In the genomic region with DNA sequence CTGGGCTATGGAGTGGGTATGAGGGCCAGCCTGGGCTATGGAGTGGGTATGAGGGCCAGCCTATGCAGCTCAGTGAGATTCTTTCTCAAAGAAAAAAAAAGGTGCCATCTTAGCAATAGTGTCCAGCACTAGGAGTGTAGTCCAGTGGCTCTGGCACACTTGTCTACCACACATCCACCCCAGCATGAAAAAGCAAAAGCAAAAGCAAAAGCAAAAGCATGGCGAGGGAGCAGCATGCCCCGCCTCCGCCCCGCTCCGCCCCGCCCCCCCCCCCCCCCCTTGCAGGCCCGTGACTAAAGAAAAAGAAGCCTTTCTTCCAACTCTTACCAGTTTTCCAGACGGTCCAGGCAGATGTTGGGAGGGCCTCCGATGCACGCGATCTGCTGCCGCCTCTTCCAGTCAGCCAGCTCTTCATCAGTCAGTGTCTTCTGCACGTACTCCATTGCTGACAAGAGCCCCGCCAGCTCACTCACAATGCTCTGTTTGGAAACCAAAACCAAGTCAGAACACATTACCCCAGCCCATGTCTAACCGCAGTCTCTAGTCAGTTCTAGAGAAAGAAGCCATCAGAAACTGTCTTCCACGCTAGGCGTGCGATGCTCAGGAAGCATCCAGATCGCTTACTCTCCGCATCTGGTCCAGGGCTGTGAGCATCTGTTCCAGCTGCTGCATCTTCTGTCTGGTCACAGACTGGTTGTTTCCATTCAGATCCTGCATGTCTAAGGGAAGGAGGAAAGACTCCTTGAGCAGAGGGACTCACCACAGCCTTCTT, we compare ENCODE assay signal across 1 mouse cellular context.
TF ChIP-seq lines count a peak whose summit lies in the region.

No protein-coding gene starts in this region.

TF ChIP-seq in CH12.LX, 34 proteins besides CTCF, POLR2A, EP300 and RAD21:
- TF ChIP-seq MYC (IDR thresholded peaks at IDR 0.05; ENCODE audit: low read depth, low read length) (peak; percentile 90), HCFC1 (IDR thresholded peaks at IDR 0.05; ENCODE audit: low read depth, low read length) (no peak), JUN (IDR thresholded peaks at IDR 0.05; ENCODE audit: insufficient read depth, low read depth, low read length) (peak; percentile 52), KAT2A (IDR thresholded peaks at IDR 0.05; ENCODE audit: insufficient replicate concordance, low read length) (no peak), GABPA (IDR thresholded peaks at IDR 0.05; ENCODE audit: insufficient replicate concordance, low read depth, low read length) (no peak), ELF1 (IDR thresholded peaks at IDR 0.05; ENCODE audit: low read depth, low read length) (no peak), CHD1 (IDR thresholded peaks at IDR 0.05; ENCODE audit: low read depth, low read length) (no peak), SIN3A (IDR thresholded peaks at IDR 0.05; ENCODE audit: low read length) (peak; percentile 84; the same call in 1 of the 2 replicates), IRF4 (IDR thresholded peaks at IDR 0.05; ENCODE audit: low read depth, low read length) (peak; percentile 90), E2F4 (IDR thresholded peaks at IDR 0.05; ENCODE audit: insufficient replicate concordance, low read depth, low read length) (no peak), UBTF (IDR thresholded peaks at IDR 0.05; ENCODE audit: low read depth, low read length) (no peak), MAX (IDR thresholded peaks at IDR 0.05; ENCODE audit: low read length) (peak; percentile 78), SMC3 (IDR thresholded peaks at IDR 0.05; ENCODE audit: low read depth, low read length) (peak; percentile 25; the same call in 1 of the 2 replicates), PAX5 (IDR thresholded peaks at IDR 0.05; ENCODE audit: low read length) (no peak), ETS1 (conservative IDR thresholded peaks at IDR 0.05; ENCODE audit: low read depth, low read length) (peak; percentile 86), ZC3H11A (IDR thresholded peaks at IDR 0.05; ENCODE audit: low read depth, low read length) (no peak), TBP (conservative IDR thresholded peaks at IDR 0.05; ENCODE audit: low read depth, low read length) (peak; percentile 25; the same call in 1 of the 2 replicates), TCF12 (IDR thresholded peaks at IDR 0.05; ENCODE audit: low read depth, low read length) (peak; percentile 74), USF1 (IDR thresholded peaks at IDR 0.05; ENCODE audit: low read depth, low read length) (no peak), MEF2A (IDR thresholded peaks at IDR 0.05; ENCODE audit: borderline replicate concordance, low read depth, low read length) (peak; percentile 41; the same call in 1 of the 2 replicates), JUND (conservative IDR thresholded peaks at IDR 0.05; ENCODE audit: low read depth, low read length) (peak; percentile 75; the same call in 1 of the 2 replicates), MAZ (IDR thresholded peaks at IDR 0.05; ENCODE audit: low read depth, low read length) (peak; percentile 84), BHLHE40 (IDR thresholded peaks at IDR 0.05; ENCODE audit: low read depth, low read length) (peak; percentile 82), CHD2 (IDR thresholded peaks at IDR 0.05; ENCODE audit: low read length) (peak; percentile 48; the same call in 1 of the 2 replicates), POLR2AphosphoS2 (IDR thresholded peaks at IDR 0.05; ENCODE audit: low read depth, low read length) (no peak), MAFK (IDR thresholded peaks at IDR 0.05; ENCODE audit: insufficient replicate concordance, low read length) (0 out of 2 replicates have a peak, but pooled peaks have one; percentile 35), NRF1 (IDR thresholded peaks at IDR 0.05; ENCODE audit: low read depth, low read length) (no peak; the same call in 1 of the 2 replicates), ZKSCAN1 (IDR thresholded peaks at IDR 0.05; ENCODE audit: borderline replicate concordance, low read depth, low read length) (no peak), ZNF384 (IDR thresholded peaks at IDR 0.05; ENCODE audit: low read depth, low read length) (peak; percentile 7; the same call in 1 of the 2 replicates), NELFE (IDR thresholded peaks at IDR 0.05; ENCODE audit: low read depth, low read length) (0 out of 2 replicates have a peak, but pooled peaks have one; percentile 22), ZMIZ1 (IDR thresholded peaks at IDR 0.05; ENCODE audit: low read depth, low read length) (0 out of 2 replicates have a peak, but pooled peaks have one; percentile 15), MXI1 (IDR thresholded peaks at IDR 0.05; ENCODE audit: low read depth, low read length) (peak; percentile 88), RCOR1 (conservative IDR thresholded peaks at IDR 0.05; ENCODE audit: low read depth, low read length) (no peak), USF2 (conservative IDR thresholded peaks at IDR 0.05; ENCODE audit: low read depth, low read length) (no peak)
TF ChIP-seq in CH12.LX: peak in this region for 19.
